23 mouse cellular contexts compared by ENCODE assay signal in the genomic region with DNA sequence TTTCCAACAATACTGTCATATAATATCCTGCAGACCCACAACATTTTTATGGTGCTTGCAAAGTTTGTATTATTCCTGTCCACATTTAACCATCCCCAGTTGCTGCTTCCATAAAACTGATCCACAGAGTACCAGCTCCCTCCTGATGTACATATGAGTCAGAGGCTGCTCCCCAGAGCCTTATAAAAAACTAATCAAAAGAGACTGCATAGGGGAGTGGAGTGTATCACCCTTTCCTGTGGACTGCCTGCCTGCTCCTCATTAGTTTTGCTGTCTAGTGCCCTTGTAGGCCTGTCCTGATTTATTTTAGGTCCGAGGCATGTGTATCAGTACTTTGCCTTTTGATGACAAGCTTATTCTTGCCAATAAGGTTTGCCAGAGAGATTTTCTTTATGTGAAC.
A peak's percentile ranks its signal among the peaks of the same experiment; 100 is the strongest.
DNase-seq lines count a peak whose midpoint lies in the region; ATAC-seq lines count a peak whose summit lies in the region.
"Had no signal": no experiment of that assay in that cellular context is flagged by ENCODE, and none has a peak within 500 bp of the region (broad histone marks: within the 10 kb centered on the region; RNA-seq: fewer than 3 reads in every experiment).

No protein-coding gene starts in this region.

- no peak overlapping the region for H3K4me2 ChIP-seq in midbrain, embryonic 15.5 days
- H3K4me2 ChIP-seq in midbrain, embryonic 16.5 days (ENCODE audit: low read length) = no peak overlapping the region
- no peak overlapping the region for H3K4me2 ChIP-seq in neural tube, embryonic 14.5 days (ENCODE audit: low read depth, low read length)
- no peak overlapping the region for H3K4me2 ChIP-seq in limb, embryonic 13.5 days (replicated peaks)
- H3K4me2 ChIP-seq in liver, embryonic 11.5 days = no peak overlapping the region
- H3K4me2 ChIP-seq: embryonic facial prominence, embryonic 13.5 days; embryonic facial prominence, embryonic 15.5 days; forebrain, embryonic 12.5 days had no signal

- no peak overlapping the region for H3K9ac ChIP-seq in midbrain, embryonic 15.5 days
- H3K9ac ChIP-seq in midbrain, embryonic 16.5 days (ENCODE audit: low read depth, low read length) = no peak overlapping the region
- no peak overlapping the region for H3K9ac ChIP-seq in neural tube, embryonic 14.5 days (replicated peaks; ENCODE audit: low read depth, low read length)
- H3K9ac ChIP-seq in limb, embryonic 13.5 days = no peak overlapping the region
- H3K9ac ChIP-seq in liver, embryonic 11.5 days (ENCODE audit: low read depth, low read length) = no peak overlapping the region
- H3K9ac ChIP-seq: embryonic facial prominence, embryonic 13.5 days; embryonic facial prominence, embryonic 15.5 days; forebrain, embryonic 12.5 days had no signal

- no peaks in the 10 kb centered on the region for H3K9me3 ChIP-seq in midbrain, embryonic 15.5 days
- no peaks in the 10 kb centered on the region for H3K9me3 ChIP-seq in midbrain, embryonic 16.5 days (replicated peaks; ENCODE audit: control insufficient read depth, low read length, poor library complexity, severe bottlenecking)
- no peaks in the 10 kb centered on the region for H3K9me3 ChIP-seq in neural tube, embryonic 14.5 days (ENCODE audit: control insufficient read depth, low read length)
- H3K9me3 ChIP-seq in limb, embryonic 13.5 days = no peaks in the 10 kb centered on the region
- no peaks in the 10 kb centered on the region for H3K9me3 ChIP-seq in liver, embryonic 11.5 days (ENCODE audit: control insufficient read depth, low read length)
- H3K9me3 ChIP-seq: embryonic facial prominence, embryonic 13.5 days; embryonic facial prominence, embryonic 15.5 days; forebrain, embryonic 10.5 days; forebrain, embryonic 12.5 days had no signal

- no peaks in the 10 kb centered on the region for H3K36me3 ChIP-seq in midbrain, embryonic 15.5 days (replicated peaks)
- no peaks in the 10 kb centered on the region for H3K36me3 ChIP-seq in midbrain, embryonic 16.5 days (ENCODE audit: control insufficient read depth, insufficient read depth, low read length)
- H3K36me3 ChIP-seq in neural tube, embryonic 14.5 days (ENCODE audit: control insufficient read depth, insufficient read depth, low read length) = no peaks in the 10 kb centered on the region
- no peaks in the 10 kb centered on the region for H3K36me3 ChIP-seq in limb, embryonic 13.5 days
- no peaks in the 10 kb centered on the region for H3K36me3 ChIP-seq in liver, embryonic 11.5 days (ENCODE audit: control insufficient read depth, insufficient read depth, low read length)
- H3K36me3 ChIP-seq: embryonic facial prominence, embryonic 13.5 days; embryonic facial prominence, embryonic 15.5 days; forebrain, embryonic 10.5 days; forebrain, embryonic 12.5 days had no signal

- 83% methylated on average over 1 of the region's 1 CpGs for WGBS in midbrain, embryonic 15.5 days
- 53% methylated on average over 1 of the region's 1 CpGs for WGBS in midbrain, embryonic 16.5 days
- WGBS in neural tube, embryonic 14.5 days = 50% methylated on average over 1 of the region's 1 CpGs
- 43% methylated on average over 1 of the region's 1 CpGs for WGBS in limb, embryonic 13.5 days
- 61% methylated on average over 1 of the region's 1 CpGs for WGBS in liver, embryonic 11.5 days

- no peak overlapping the region for H3K4me3 ChIP-seq in midbrain, embryonic 15.5 days
- H3K4me3 ChIP-seq in midbrain, embryonic 16.5 days (ENCODE audit: low read depth, low read length) = no peak overlapping the region
- H3K4me3 ChIP-seq in neural tube, embryonic 14.5 days (ENCODE audit: low read depth, low read length) = no peak overlapping the region
- H3K4me3 ChIP-seq in limb, embryonic 13.5 days = no peak overlapping the region
- H3K4me3 ChIP-seq in liver, embryonic 11.5 days (ENCODE audit: low read depth, low read length) = no peak overlapping the region
- H3K4me3 ChIP-seq: embryonic facial prominence, embryonic 13.5 days; embryonic facial prominence, embryonic 15.5 days; erythroblast, embryonic 14.5 days; forebrain, embryonic 10.5 days; forebrain, embryonic 12.5 days had no signal

- ATAC-seq in midbrain, embryonic 15.5 days (replicated peaks) = 0 out of 2 replicates have a peak, but pooled peaks have one; percentile 45
- no peak for ATAC-seq in midbrain, embryonic 16.5 days
- peak; percentile 80; the same call in 1 of the 2 replicates for ATAC-seq in neural tube, embryonic 14.5 days (ENCODE audit: low read depth)
- ATAC-seq in limb, embryonic 13.5 days (ENCODE audit: low FRiP score, low read depth) = peak; percentile 84; the same call in 1 of the 2 replicates
- ATAC-seq in liver, embryonic 11.5 days (replicated peaks; ENCODE audit: low FRiP score) = no peak
- ATAC-seq: forebrain, embryonic 14.5 days had no signal

- no peak for DNase-seq in neural tube, embryonic 10.5 days (ENCODE audit: extremely low spot score, low spot score)
- no peak for DNase-seq in ovary, postnatal 14 days (ENCODE audit: low spot score)
- DNase-seq in liver, embryonic 11.5 days (ENCODE audit: low spot score) = no peak
- DNase-seq: adrenal gland, adult 2 months; adrenal gland, postnatal 10 days; adrenal gland, postnatal 25 days; cerebellum, adult 11 months; cerebellum, adult 18-20 months; cerebellum, adult 8-10 months; cerebellum, adult 9-11 months; cerebellum, postnatal 14 days; cerebellum, postnatal 36 days; embryo, embryonic 11 days had no signal

- no peak overlapping the region for H3K27ac ChIP-seq in midbrain, embryonic 15.5 days
- no peak overlapping the region for H3K27ac ChIP-seq in midbrain, embryonic 16.5 days (ENCODE audit: low read length)
- H3K27ac ChIP-seq in neural tube, embryonic 14.5 days (ENCODE audit: low read depth, low read length) = no peak overlapping the region
- no peak overlapping the region for H3K27ac ChIP-seq in limb, embryonic 13.5 days
- no peak overlapping the region for H3K27ac ChIP-seq in liver, embryonic 11.5 days (ENCODE audit: low read depth, low read length)
- H3K27ac ChIP-seq: embryonic facial prominence, embryonic 13.5 days; embryonic facial prominence, embryonic 15.5 days; forebrain, embryonic 10.5 days; forebrain, embryonic 12.5 days had no signal

- H3K4me1 ChIP-seq in midbrain, embryonic 15.5 days = no peaks in the 10 kb centered on the region
- no peaks in the 10 kb centered on the region for H3K4me1 ChIP-seq in midbrain, embryonic 16.5 days (ENCODE audit: control insufficient read depth, insufficient read depth, low read length)
- H3K4me1 ChIP-seq in neural tube, embryonic 14.5 days (ENCODE audit: control insufficient read depth, insufficient read depth, low read length) = no peaks in the 10 kb centered on the region
- H3K4me1 ChIP-seq in limb, embryonic 13.5 days = peaks cover 8% of the 10 kb centered on the region; the same call in 1 of the 2 replicates
- H3K4me1 ChIP-seq in liver, embryonic 11.5 days (replicated peaks; ENCODE audit: control insufficient read depth, insufficient read depth, low read length) = no peaks in the 10 kb centered on the region
- H3K4me1 ChIP-seq: embryonic facial prominence, embryonic 13.5 days; embryonic facial prominence, embryonic 15.5 days; forebrain, embryonic 10.5 days; forebrain, embryonic 12.5 days had no signal

- no peaks in the 10 kb centered on the region for H3K27me3 ChIP-seq in midbrain, embryonic 15.5 days (replicated peaks)
- H3K27me3 ChIP-seq in midbrain, embryonic 16.5 days (ENCODE audit: control insufficient read depth, insufficient read depth, low read depth, low read length) = no peaks in the 10 kb centered on the region
- no peaks in the 10 kb centered on the region for H3K27me3 ChIP-seq in neural tube, embryonic 14.5 days (ENCODE audit: control insufficient read depth, insufficient read depth, low read length)
- H3K27me3 ChIP-seq in limb, embryonic 13.5 days = no peaks in the 10 kb centered on the region
- H3K27me3 ChIP-seq in liver, embryonic 11.5 days (replicated peaks; ENCODE audit: control insufficient read depth, insufficient read depth, low read length) = no peaks in the 10 kb centered on the region
- H3K27me3 ChIP-seq: embryonic facial prominence, embryonic 13.5 days; embryonic facial prominence, embryonic 15.5 days; forebrain, embryonic 12.5 days had no signal

Comparison
In these comparisons a context has a peak if more than half of its experiments do, and no peak if none do; other contexts are left out.
1. ATAC-seq: peak in midbrain, embryonic 15.5 days (single experiment), neural tube, embryonic 14.5 days (single experiment) and limb, embryonic 13.5 days (single experiment); none in midbrain, embryonic 16.5 days (single experiment) and liver, embryonic 11.5 days (single experiment).